Mouse (Mus musculus): ENCODE data around the gene Ube2g2.

DNA sequence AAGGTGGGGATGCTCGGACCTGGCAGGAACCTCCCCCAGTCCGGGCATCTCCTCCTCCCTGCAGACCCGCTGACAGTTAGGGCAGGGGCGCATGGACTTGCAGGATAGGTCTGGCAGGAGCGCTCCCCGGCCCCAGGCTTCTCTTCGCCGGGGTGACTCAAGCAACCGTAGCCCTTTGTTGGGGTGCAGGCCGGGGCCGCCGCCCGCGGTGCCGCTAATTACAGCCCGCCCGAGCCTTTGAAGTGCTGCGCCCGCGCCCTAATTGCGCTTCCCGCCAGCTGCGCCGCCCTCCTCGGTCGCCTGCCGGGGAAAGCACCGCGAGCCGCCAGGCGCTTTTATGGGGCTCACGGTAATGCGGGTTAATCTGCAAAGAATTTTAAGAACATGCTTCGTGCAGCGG lies 55.5 kb downstream of the Ube2g2 start:
- TF ChIP-seq POLR2A (IDR thresholded peaks at IDR 0.05; ENCODE audit: borderline replicate concordance, extremely low read depth, low read depth, low read length) (no peak), CTCF (IDR thresholded peaks at IDR 0.05; ENCODE audit: insufficient read depth, low read length) (no peak)
